Mouse (Mus musculus): ENCODE measurements at regions not wholly inside any gene's neighbourhood (a gene's known extent, or its start where the extent isn't known, plus 50 kb on each side); places are given as distances from the start of the nearest gene placed in this dataset.
"Not testable (repeated sequence)": the region's sequence is repeated elsewhere in the genome, so short reads cannot be mapped to it uniquely, and the experiment has no call there.

- DNase-seq (ENCODE audit: low spot score), result not testable (repeated sequence)
Observed at GRCm38 (mm10) chr3:21735688-21736087, 340.8 kb upstream of the Tbl1xr1 start.

- no peak for DNase-seq (ENCODE audit: low spot score)
Observed at GRCm38 (mm10) chr3:21739720-21740119, 336.7 kb upstream of the Tbl1xr1 start.

GRCm38 (mm10) chr3:21744107-21744506 lies 332.3 kb upstream of the Tbl1xr1 start:
- DNase-seq (ENCODE audit: low spot score), result no peak

GRCm38 (mm10) chr3:21760516-21761218 lies 315.8 kb upstream of the Tbl1xr1 start:
- DNase-seq (ENCODE audit: low spot score), result no peak

- DNase-seq (ENCODE audit: low spot score), result no peak
Observed at GRCm38 (mm10) chr3:21761219-21761600, 315.2 kb upstream of the Tbl1xr1 start.

GRCm38 (mm10) chr3:21761909-21762308 lies 314.5 kb upstream of the Tbl1xr1 start:
- no peak for DNase-seq (ENCODE audit: low spot score)

- no peak for DNase-seq (ENCODE audit: low spot score)
Observed at GRCm38 (mm10) chr3:21768081-21768480, 308.4 kb upstream of the Tbl1xr1 start.

- DNase-seq (ENCODE audit: low spot score), result no peak
Observed at GRCm38 (mm10) chr3:21769920-21770547, 306.4 kb upstream of the Tbl1xr1 start.

GRCm38 (mm10) chr3:21771752-21772298 lies 304.6 kb upstream of the Tbl1xr1 start:
- DNase-seq (ENCODE audit: low spot score), result no peak

- DNase-seq (ENCODE audit: low spot score), result no peak
Observed at GRCm38 (mm10) chr3:21774172-21774842, 302.1 kb upstream of the Tbl1xr1 start.

- no peak for DNase-seq (ENCODE audit: low spot score)
Observed at GRCm38 (mm10) chr3:21778789-21779188, 297.7 kb upstream of the Tbl1xr1 start.

GRCm38 (mm10) chr3:21791983-21792631 lies 284.3 kb upstream of the Tbl1xr1 start:
- DNase-seq (ENCODE audit: low spot score), result no peak

- DNase-seq (ENCODE audit: low spot score), result no peak
Observed at GRCm38 (mm10) chr3:21798139-21798538, 278.3 kb upstream of the Tbl1xr1 start.

GRCm38 (mm10) chr3:21803886-21804285 lies 272.6 kb upstream of the Tbl1xr1 start:
- not testable (repeated sequence) for DNase-seq (ENCODE audit: low spot score)

GRCm38 (mm10) chr3:21806494-21807157 lies 269.8 kb upstream of the Tbl1xr1 start:
- no peak for DNase-seq (ENCODE audit: low spot score)

GRCm38 (mm10) chr3:21808539-21808938 lies 267.9 kb upstream of the Tbl1xr1 start:
- DNase-seq (ENCODE audit: low spot score), result no peak

- DNase-seq (ENCODE audit: low spot score), result no peak
Observed at GRCm38 (mm10) chr3:21809769-21810470, 266.5 kb upstream of the Tbl1xr1 start.

GRCm38 (mm10) chr3:21813401-21813800 lies 263.1 kb upstream of the Tbl1xr1 start:
- DNase-seq (ENCODE audit: low spot score), result no peak

GRCm38 (mm10) chr3:21816968-21817858 lies 259.2 kb upstream of the Tbl1xr1 start:
- no peak for DNase-seq (ENCODE audit: low spot score)

GRCm38 (mm10) chr3:21819030-21819429 lies 257.4 kb upstream of the Tbl1xr1 start:
- DNase-seq (ENCODE audit: low spot score), result no peak

Data from layer of hippocampus, adult 9-10 months (tissue).